Mouse (Mus musculus): ENCODE data around the gene Spindoc. TPM values are rescaled to one million over a fixed set of nuclear protein-coding genes. Genes with fewer than 3 reads are reported as not detected.
"Not testable (repeated sequence)": the region's sequence is repeated elsewhere in the genome, so short reads cannot be mapped to it uniquely, and the experiment has no call there.

Gene Spindoc
- polyA plus RNA-seq, 1 experiment from 2014 or later = 44.1 TPM

DNA sequence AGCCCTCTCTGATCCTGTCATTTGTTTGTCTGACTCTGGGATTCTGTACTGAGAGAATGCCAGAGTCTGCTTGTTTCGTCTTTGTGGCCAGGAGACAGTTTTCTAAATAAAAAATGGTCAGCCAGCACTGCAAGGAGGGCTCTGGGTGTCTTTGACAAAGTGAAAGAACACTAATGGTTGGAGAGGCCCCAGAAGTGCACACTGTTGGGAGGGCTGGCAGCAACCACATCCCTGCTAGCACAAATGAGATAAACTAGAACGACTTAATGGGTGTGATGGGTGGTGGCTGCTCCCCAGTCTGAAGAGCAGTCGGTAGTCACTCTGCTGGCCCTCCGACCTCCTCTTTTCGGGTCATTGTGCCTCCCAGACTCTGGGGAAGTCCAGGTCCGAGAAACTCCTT is 36.3 kb upstream of the Spindoc start:
- ATAC-seq (ENCODE audit: low FRiP score) = no peak
- Histone ChIP-seq H3K9ac (peak overlapping the region; percentile 99), H3K4me2 (replicated peaks) (peak overlapping the region; percentile 76), H3K4me1 (peaks cover 62% of the 10 kb centered on the region), H3K9me3 (replicated peaks) (0 out of 2 replicates have a peak, but pooled peaks cover 3% of the 10 kb centered on the region), H3K27ac (peak overlapping the region; percentile 99), H3K27me3 (no peaks in the 10 kb centered on the region; the same call in 1 of the 2 replicates), H3K4me3 (peak overlapping the region; percentile 89), H3K36me3 (peaks cover 41% of the 10 kb centered on the region)
- WGBS = 25% methylated on average over 6 of the region's 6 CpGs

DNA sequence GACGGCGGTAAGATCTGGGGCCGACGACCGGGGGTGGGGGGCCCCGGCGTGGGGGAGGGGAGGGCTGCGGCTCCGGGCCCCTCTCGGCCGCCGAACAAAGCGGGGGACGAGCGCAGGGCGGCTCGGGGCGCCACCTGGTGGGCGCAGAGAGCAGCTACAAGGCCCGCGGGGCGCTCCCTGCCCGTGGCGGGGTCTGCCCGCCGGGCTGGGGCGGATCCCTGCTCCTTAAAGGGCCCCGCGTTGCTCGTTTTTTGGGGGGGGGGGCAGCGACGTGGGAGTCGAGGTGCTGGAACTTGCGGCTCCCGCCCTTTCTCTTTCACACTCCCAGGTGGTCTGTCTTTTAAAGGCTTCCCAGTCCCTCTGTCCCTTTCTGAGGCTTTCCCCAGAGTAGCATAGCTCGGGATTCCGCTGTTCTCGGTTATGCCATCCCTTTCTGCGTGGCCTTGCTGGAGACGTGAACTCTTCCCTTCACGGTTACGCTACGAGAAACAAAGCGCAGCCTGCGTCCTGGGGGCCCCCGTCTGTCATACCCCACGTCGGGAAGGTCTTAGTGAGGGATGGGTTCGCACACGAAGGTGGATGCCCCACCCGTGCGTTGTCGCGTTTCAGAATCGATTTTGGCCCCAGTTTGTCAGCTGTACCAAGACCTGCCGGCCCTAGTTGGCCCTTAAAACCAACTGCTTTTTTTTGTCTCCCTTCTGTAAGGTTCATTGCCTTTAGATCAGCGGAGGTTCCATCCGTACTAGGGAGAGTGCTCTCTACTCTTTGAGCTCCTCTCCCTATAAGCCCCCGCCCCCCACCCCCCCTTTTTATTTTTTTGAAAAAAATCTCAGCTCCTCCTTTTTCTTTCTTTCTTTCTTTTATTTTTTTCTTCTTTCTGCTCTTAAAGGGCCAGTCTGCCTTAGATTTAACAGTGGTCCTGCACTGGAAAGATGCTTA is 35.4 kb upstream of the Spindoc start:
- ATAC-seq (ENCODE audit: low FRiP score) = peak; percentile 55
- H3K27ac ChIP-seq = peak overlapping the region; percentile 99
- no peaks in the 10 kb centered on the region; the same call in 1 of the 2 replicates for H3K27me3 ChIP-seq
- peak overlapping the region; percentile 89 for H3K4me3 ChIP-seq
- peaks cover 32% of the 10 kb centered on the region for H3K36me3 ChIP-seq
- H3K4me2 ChIP-seq (replicated peaks) = peak overlapping the region; percentile 76
- peaks cover 52% of the 10 kb centered on the region for H3K4me1 ChIP-seq
- H3K9me3 ChIP-seq (replicated peaks) = 0 out of 2 replicates have a peak, but pooled peaks cover 3% of the 10 kb centered on the region
- WGBS = under 1% methylated on average over 58 of the region's 59 CpGs
- peak overlapping the region; percentile 99 for H3K9ac ChIP-seq

- Histone ChIP-seq H3K9me3 (replicated peaks) (0 out of 2 replicates have a peak, but pooled peaks cover 3% of the 10 kb centered on the region), H3K27me3 (no peaks in the 10 kb centered on the region; the same call in 1 of the 2 replicates), H3K36me3 (peaks cover 21% of the 10 kb centered on the region), H3K4me3 (peak within 1 kb of the TSS; percentile 89), H3K4me1 (peaks cover 42% of the 10 kb centered on the region), H3K4me2 (replicated peaks) (peak within 1 kb of the TSS; percentile 76), H3K9ac (peak within 1 kb of the TSS; percentile 99), H3K27ac (peak within 1 kb of the TSS; percentile 99)
- ATAC-seq (ENCODE audit: low FRiP score) = peak; percentile 64
- WGBS = under 1% methylated on average over 100 of the region's 107 CpGs
These were observed 34.3 kb upstream of the Spindoc start, which contains the start of gene 2700081O15Rik for GRCm38 (mm10) chr19:7416834-7417735. 2700081O15Rik (plus strand) TSS chr19:7417625.

DNA sequence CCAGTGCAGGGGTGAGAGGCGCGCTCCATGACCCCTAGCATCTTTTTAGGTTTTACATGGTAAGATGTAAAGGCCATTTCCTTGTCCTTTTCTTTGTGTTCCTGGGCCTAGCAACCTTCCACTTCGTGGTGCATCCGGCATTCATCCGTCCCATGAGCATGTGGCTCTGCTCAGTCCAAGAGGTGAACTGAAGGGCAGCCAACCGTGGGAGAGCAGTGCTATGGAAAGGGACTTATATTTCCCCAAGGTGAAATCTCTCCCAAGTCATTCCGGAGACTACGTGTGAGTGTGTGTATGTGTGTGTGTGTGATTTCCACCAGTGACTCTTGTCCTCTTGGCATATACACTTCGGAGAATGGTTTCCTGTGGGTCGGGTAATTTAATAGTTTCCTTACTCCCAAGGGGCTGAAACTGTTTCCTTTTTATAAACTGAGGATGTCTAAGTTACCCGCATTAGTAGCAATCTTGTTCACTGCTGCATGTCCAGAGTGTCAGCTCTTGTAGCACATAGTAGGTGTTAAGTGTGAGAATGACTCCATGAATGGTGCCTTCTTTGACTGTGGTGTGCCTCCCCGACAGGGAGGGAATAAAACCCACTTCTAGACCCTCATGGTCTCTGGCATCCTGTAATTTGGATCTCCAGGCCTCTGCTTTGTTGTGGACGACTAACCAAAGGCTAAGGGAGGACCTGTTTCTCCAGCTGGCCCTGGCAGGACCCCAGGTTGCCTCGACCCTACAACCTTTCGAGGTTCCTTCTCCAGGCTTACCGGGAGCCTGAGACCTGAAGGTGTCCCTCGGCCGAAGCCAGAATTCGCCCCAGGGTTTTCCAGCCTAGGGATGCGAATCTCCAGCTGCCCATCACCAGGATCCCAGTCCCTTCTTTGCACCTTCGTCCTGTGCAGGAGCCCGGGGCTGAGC is 33.4 kb upstream of the Spindoc start:
- 26% methylated on average over 22 of the region's 22 CpGs for WGBS
- ATAC-seq (ENCODE audit: low FRiP score) = no peak
- H3K9me3 ChIP-seq (replicated peaks) = 0 out of 2 replicates have a peak, but pooled peaks cover 3% of the 10 kb centered on the region
- peaks cover 13% of the 10 kb centered on the region for H3K36me3 ChIP-seq
- peaks cover 32% of the 10 kb centered on the region for H3K4me1 ChIP-seq
- peak overlapping the region; percentile 89 for H3K4me3 ChIP-seq
- H3K4me2 ChIP-seq (replicated peaks) = peak overlapping the region; percentile 76
- no peaks in the 10 kb centered on the region; the same call in 1 of the 2 replicates for H3K27me3 ChIP-seq
- peak overlapping the region; percentile 99 for H3K27ac ChIP-seq
- H3K9ac ChIP-seq = peak overlapping the region; percentile 99

- 0 out of 2 replicates have a peak, but pooled peaks cover 3% of the 10 kb centered on the region for H3K9me3 ChIP-seq (replicated peaks)
- no peaks in the 10 kb centered on the region; the same call in 1 of the 2 replicates for H3K27me3 ChIP-seq
- WGBS = 62% methylated on average over 2 of the region's 2 CpGs
These were observed 29.6 kb upstream of the Spindoc start for GRCm38 (mm10) chr19:7412361-7412760.

DNA sequence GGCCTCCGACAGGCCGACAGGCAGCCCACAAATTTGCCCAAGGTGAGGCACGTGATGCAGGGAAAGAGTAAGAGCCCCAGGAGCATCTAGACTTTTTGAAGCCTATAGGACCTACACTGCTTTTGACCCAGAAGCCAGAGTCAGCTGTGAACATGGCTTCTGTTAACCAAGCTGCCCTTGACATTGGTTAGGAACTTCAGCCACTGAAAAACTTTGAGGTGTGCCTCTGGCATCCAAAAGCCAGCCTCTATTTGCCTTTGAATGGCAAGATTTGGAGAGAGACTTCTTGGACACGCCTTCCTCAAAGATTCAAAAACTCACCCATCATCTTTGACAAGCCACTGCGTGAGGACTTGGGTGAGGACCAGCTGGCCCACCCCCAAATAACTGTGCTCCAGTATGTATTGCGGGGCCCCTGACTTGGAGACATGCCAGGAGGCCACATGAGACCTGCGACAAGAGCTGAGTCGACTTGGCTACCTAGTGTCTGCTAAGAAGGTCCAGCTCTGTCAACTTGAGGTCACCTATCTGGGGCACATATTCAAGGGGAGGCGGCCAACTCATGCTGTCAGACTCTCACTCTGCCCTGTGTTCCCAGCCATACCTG is 21.9 kb upstream of the Spindoc start:
- 78% methylated on average over 9 of the region's 9 CpGs for WGBS
- Histone ChIP-seq H3K4me2 (replicated peaks) (no peak overlapping the region), H3K27ac (no peak overlapping the region), H3K27me3 (no peaks in the 10 kb centered on the region), H3K36me3 (no peaks in the 10 kb centered on the region), H3K9ac (no peak overlapping the region), H3K9me3 (replicated peaks) (no peaks in the 10 kb centered on the region), H3K4me3 (no peak overlapping the region), H3K4me1 (no peaks in the 10 kb centered on the region)
- ATAC-seq (ENCODE audit: low FRiP score) = no peak

More at GRCm38 (mm10) chr19:7412361-7412760, 29.6 kb upstream of the Spindoc start:
- Histone ChIP-seq H3K4me1 (peaks cover 10% of the 10 kb centered on the region), H3K4me3 (no peak overlapping the region), H3K27ac (no peak overlapping the region), H3K36me3 (no peaks in the 10 kb centered on the region), H3K9ac (no peak overlapping the region), H3K4me2 (replicated peaks) (no peak overlapping the region)
- ATAC-seq (ENCODE audit: low FRiP score) = no peak

GRCm38 (mm10) chr19:7400635-7401034 is 17.8 kb upstream of the Spindoc start:
- H3K27ac ChIP-seq = no peak overlapping the region
- H3K4me2 ChIP-seq (replicated peaks) = no peak overlapping the region
- no peaks in the 10 kb centered on the region for H3K36me3 ChIP-seq
- no peak overlapping the region for H3K4me3 ChIP-seq
- WGBS = 85% methylated on average over 11 of the region's 11 CpGs
- H3K9me3 ChIP-seq (replicated peaks) = no peaks in the 10 kb centered on the region
- no peaks in the 10 kb centered on the region; the same call in 1 of the 2 replicates for H3K27me3 ChIP-seq
- no peak for ATAC-seq (ENCODE audit: low FRiP score)
- no peaks in the 10 kb centered on the region for H3K4me1 ChIP-seq
- no peak overlapping the region for H3K9ac ChIP-seq

- not testable (repeated sequence) for H3K4me2 ChIP-seq (replicated peaks); H3K27me3 ChIP-seq; H3K4me3 ChIP-seq; H3K27ac ChIP-seq; H3K36me3 ChIP-seq; H3K4me1 ChIP-seq; H3K9ac ChIP-seq; H3K9me3 ChIP-seq (replicated peaks); ATAC-seq (ENCODE audit: low FRiP score)
- 36% methylated on average over 24 of the region's 24 CpGs for WGBS
These were observed 16.1 kb upstream of the Spindoc start for GRCm38 (mm10) chr19:7398898-7399297.

GRCm38 (mm10) chr19:7396867-7397826 is 14.4 kb upstream of the Spindoc start:
- H3K9me3 ChIP-seq (replicated peaks); H3K4me3 ChIP-seq; H3K9ac ChIP-seq; ATAC-seq (ENCODE audit: low FRiP score); H3K4me1 ChIP-seq; H3K36me3 ChIP-seq; H3K4me2 ChIP-seq (replicated peaks); H3K27ac ChIP-seq; H3K27me3 ChIP-seq: not testable (repeated sequence)
- 82% methylated on average over 9 of the region's 10 CpGs for WGBS

DNA sequence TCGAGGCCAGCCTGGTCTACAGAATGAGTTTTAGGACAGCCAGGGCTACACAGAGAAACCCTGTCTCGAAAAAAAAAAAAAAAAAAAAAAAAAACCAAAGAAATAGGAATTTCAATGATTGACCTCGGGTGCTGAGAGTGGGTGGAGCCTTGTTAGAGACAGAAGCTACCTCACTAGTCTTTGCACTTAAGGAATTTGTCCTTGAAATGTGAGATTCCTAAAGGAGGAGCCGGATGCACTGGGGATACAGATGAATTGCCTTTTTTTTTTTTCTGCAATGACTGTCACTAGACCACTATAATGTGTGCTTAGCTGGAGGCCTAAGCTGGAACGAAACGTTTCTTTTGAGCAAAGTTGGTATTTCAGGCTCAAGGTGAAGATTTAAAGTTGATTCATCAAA is 5.7 kb upstream of the Spindoc start:
- no peak overlapping the region for H3K4me2 ChIP-seq (replicated peaks)
- peaks cover 14% of the 10 kb centered on the region; the same call in 1 of the 2 replicates for H3K9me3 ChIP-seq (replicated peaks)
- no peak overlapping the region for H3K9ac ChIP-seq
- WGBS = 88% methylated on average over 6 of the region's 6 CpGs
- no peak overlapping the region for H3K27ac ChIP-seq
- no peaks in the 10 kb centered on the region; the same call in 1 of the 2 replicates for H3K36me3 ChIP-seq
- ATAC-seq (ENCODE audit: low FRiP score) = no peak
- H3K4me1 ChIP-seq = peaks cover 11% of the 10 kb centered on the region
- no peak overlapping the region for H3K4me3 ChIP-seq
- H3K27me3 ChIP-seq = no peaks in the 10 kb centered on the region
